Mouse (Mus musculus) cerebellum, adult 11 months (tissue): Measurements from ENCODE around the gene Tcaim.
"Not testable (repeated sequence)": the region's sequence is repeated elsewhere in the genome, so short reads cannot be mapped to it uniquely, and the experiment has no call there.

Experiments
- DNase-seq: peaks from one replicate; pipeline ENCODE4 v3.0.0; 2022

Tcaim gene

DNA sequence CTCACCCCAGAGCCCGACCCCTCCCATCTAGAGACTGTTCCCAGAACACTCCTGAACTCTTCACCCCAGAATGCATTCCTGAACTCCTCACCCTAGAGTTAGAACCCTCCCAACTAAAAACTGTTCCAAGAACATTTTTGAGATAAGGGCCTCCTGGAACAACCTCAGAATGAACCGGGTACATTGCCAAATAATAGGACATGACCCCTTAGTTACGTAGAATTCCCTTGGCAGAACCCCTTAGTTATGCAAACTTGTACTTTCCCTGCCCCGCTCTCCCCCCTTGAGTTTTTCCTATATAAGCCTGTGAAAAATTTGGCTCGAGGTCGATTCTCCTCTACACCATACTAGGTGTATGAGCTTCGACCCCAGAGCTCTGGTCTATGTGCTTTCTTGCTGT, 49.8 kb downstream of the Tcaim start:
- DNase-seq = not testable (repeated sequence)

DNA sequence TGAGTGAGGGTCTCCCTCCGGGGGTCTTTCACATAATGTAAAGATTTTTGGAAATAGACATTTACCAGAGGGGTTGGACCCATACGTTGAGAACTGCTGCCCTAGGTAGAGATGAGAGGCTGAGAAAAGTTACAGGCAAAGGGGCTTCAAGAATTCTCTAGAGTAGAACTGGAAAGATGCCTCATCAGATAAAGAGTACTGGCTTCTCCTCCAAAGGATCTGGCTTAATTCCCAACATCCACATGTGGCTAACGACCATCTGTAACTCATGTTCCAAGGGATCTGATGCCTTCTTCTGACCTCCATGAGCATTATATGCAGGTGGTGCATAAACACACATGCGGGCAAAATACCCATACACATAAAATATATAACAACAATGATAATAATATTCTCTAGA, 50.3 kb downstream of the Tcaim start:
- DNase-seq = no peak

DNA sequence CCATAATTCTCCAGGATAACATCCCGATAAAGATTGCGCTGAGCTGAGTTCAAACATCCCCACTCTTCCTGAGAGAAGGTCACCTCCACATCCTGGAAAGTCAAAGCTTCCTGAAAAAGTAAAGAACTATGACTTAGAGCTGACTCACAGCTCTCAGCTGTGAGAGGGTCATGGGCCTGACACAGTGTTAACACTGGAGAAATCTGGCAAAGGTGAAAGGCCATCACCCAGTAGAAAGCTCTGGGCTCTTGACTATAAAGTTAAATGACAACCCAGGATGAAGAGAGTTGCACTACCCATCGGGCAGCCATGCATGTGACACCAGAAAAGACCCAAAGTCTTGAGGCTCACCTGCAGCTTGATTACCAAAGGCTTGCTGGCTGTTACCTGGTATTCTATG, 51.4 kb downstream of the Tcaim start:
- DNase-seq = no peak

DNA sequence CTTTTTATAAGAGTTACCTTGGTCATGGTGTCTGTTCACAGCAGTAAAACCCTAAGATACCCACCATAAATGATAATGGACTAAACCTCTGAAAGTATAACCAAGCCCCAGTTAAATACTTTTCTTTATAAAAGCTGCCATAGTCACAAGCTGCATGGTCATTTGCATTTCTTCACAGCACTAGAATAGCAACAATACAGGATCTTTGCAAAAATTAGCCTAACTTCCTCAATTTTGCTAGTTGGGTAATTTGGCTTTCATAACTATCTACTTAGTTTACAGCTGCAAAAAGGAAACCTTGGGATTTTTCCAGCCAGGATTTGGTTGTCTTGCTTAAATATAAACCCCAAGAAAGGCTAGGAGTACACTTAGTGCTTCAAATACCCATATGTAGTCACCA, 55.4 kb downstream of the Tcaim start:
- no peak for DNase-seq

DNA sequence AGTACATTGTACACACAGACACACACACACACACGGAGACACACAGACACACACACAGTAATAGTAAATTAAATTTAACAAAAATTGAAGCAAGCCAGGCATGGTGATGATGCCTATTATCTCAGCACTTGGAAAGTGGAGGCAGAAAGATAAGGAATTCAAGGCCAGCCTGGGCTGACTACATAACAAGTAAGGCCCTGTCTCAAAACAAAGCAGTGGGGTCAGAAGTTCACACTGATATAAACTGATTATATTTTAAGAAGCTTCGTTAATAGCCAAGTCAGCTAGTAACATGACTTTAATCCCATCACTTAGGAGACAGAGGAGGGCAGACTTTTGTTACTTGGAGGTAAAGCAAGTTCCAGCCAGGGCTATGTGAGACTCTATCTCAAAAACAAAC, 58.4 kb downstream of the Tcaim start:
- DNase-seq = no peak

DNA sequence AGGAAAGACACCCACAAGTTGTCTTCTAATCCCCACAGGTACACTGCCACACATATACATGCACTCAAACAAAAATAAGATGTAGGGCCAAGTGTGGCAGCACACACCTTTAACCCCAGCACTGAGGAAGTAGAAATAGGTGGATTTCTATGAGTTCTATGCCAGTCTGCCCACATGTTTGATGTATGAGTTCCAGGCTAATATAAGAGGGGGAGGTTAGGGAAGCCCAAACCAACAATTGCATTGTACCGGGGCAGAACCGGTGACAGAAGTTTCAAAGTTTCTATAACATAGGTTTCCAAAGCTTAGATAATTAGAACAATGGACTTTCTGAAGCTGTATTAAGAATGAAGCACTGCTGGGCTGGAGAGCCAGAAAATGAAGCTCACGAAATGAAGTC, 59.5 kb downstream of the Tcaim start:
- DNase-seq = no peak

DNA sequence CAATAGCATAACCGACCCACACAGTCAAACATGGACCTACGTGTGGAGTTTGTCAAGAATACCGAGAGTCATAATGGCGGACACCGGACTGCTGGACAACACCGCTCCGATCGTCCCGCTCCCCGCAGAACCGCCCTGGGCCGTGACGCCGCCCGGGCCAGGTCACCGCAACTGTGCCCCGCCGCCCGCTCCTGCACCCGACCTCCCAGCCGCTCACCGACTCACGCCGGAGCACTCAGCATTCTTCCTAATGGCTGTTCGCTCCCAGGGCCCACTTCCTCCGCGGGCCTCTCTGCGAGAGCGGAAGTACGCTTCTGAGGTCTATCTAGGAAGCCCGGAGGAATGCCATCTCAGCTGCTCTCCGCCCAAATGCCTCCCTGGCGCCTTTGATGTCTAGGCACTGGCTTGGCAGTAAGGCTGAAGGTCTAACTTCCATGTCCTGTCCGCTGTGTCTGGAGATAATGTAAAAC, 60.4 kb downstream of the Tcaim start, which contains the start of gene Zfp445:
Gene Zfp445, minus strand, starts transcription at position 310 of the 470 bp plus-strand sequence.
- DNase-seq = peak; percentile 72

DNA sequence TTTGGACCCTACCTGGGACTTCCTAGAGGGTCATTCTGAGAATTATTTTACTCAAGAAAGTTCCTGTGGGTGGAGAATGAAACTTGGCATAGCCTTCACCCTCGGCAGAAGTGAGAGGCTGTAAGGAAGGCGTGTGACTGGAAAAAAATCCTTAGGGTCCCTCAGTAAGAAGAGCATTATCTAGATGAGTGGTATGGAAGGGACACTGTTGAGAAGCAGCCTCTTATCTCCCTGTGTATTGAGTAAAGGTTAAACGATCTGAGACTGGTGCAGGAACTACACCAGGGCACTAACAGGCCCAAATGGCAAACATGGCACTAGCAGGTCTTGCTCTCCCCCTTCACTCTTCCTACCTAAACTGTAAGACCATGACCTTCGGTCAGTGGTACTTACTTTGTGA, 60.9 kb downstream of the Tcaim start:
- no peak for DNase-seq

DNA sequence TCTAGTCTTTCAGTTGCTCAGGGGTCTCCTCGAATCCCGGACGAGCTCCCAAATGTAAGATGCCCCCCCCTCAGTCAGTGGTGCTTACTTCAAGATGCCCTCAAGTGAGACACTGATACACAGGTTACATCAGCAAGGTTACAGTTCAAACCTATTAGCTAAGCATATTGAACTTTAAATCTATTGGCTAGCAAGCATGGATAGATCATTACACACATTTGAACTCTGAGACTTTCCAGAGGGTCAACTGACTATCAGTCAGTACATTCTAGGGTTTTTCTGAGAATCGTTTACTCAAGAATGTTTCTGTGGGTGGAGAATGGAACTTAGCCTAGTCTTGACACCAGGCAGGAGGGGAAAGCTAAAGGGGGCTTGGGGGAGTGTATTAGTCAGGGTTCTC, 67.3 kb downstream of the Tcaim start:
- DNase-seq = no peak

DNA sequence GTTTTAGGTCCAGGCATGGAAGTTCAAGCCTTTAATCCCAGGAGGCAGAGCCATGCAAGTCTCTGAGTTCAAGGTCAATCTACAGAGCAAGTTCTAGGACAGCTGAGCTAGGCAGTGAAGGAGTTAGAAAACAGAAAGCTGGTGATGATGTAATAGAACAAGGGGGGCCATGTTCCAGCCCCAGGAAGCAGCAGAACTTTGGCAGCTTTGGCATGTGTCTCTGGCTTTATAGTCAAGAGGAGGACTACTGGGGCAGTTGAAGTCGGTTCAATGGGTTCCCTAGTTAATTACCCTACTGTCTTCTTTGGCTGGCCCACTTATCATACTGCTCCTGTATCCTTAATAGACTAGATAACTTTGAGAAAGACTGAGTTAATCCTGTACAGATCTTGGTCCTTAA, 69.3 kb downstream of the Tcaim start:
- DNase-seq = no peak

DNA sequence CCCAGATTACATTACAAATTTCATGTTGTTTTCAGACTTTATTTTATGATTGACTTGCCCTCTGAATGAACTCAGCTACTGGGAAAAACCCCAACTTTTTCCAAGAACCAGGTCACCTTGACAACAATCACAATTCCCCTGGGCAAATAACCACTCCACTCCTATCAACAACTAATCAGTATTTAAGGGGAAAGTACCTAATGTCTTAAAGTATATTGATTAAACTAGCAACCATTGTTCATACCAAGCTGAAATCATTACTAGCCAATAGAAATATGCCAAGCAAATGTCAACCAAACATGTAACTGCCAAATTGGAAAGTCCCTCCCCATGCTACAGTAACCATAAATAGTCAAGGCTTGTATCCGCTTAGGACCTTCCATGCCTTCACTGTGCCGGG, 69.8 kb downstream of the Tcaim start:
- no peak for DNase-seq

DNA sequence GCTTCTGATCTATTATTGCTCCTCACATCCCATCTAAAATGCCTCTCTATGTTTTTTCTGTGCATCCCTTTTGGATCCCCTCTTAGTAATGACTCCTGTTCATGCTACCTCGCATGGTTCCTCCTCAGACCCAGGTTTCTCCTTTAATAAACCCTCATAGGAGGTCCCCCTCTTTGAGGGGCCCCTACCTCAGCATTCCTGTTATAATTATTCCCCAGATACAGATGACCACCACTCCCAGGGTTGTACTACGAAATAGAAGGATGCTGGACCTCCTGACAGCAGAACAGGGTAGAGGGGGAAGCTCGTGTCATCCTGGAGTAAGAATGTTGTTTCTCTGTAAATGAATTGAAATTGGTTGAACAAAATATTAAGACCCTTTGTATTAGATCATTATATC, 80.0 kb downstream of the Tcaim start, which contains the start of gene Zkscan7:
Gene Zkscan7, plus strand, starts transcription at position 301 of the 400 bp plus-strand sequence.
- DNase-seq = no peak
